Comparison of ENCODE assay signal across 10 mouse cellular contexts in genomic region chr13:46810098-46810497, GRCm38 (mm10).
DNase-seq lines count a peak whose midpoint lies in the region; ATAC-seq and TF ChIP-seq lines count a peak whose summit lies in the region.
"Had no signal": no experiment of that assay in that cellular context is flagged by ENCODE, and none has a peak within 500 bp of the region (broad histone marks: within the 10 kb centered on the region; RNA-seq: fewer than 3 reads in every experiment).

No protein-coding gene starts in this region.

- peak; percentile 76 for TF ChIP-seq CTCF in intestine, postnatal 0 days (IDR thresholded peaks at IDR 0.05; ENCODE audit: low read depth)
- TF ChIP-seq CTCF in cerebellum, adult 2 months (IDR thresholded peaks at IDR 0.05; ENCODE audit: borderline replicate concordance, insufficient read depth, low read depth, low read length) = peak; percentile 42; the same call in 1 of the 2 replicates

- no peak overlapping the region for H3K27ac ChIP-seq in intestine, postnatal 0 days (ENCODE audit: low read depth, low read length)
- H3K27ac ChIP-seq in intestine, embryonic 15.5 days = no peak overlapping the region
- no peak overlapping the region for H3K27ac ChIP-seq in cerebellum, adult 2 months (ENCODE audit: insufficient read depth, low read length)
- no peak overlapping the region for H3K27ac ChIP-seq in heart, embryonic 12.5 days (ENCODE audit: poor library complexity, severe bottlenecking)
- H3K27ac ChIP-seq in hindbrain, embryonic 16.5 days (ENCODE audit: low read depth, low read length) = no peak overlapping the region
- H3K27ac ChIP-seq: hindbrain, embryonic 15.5 days; neural tube, embryonic 12.5 days had no signal

- no peaks in the 10 kb centered on the region for H3K27me3 ChIP-seq in intestine, postnatal 0 days (replicated peaks; ENCODE audit: control insufficient read depth, insufficient read depth, low read length)
- no peaks in the 10 kb centered on the region for H3K27me3 ChIP-seq in intestine, embryonic 15.5 days (replicated peaks)
- H3K27me3 ChIP-seq in cerebellum, adult 2 months (ENCODE audit: control insufficient read depth, insufficient read depth, low read length) = no peaks in the 10 kb centered on the region
- no peaks in the 10 kb centered on the region for H3K27me3 ChIP-seq in heart, embryonic 12.5 days (replicated peaks)
- H3K27me3 ChIP-seq in hindbrain, embryonic 16.5 days (replicated peaks; ENCODE audit: control insufficient read depth, insufficient read depth, low read length) = no peaks in the 10 kb centered on the region
- H3K27me3 ChIP-seq: hindbrain, embryonic 15.5 days; neural tube, embryonic 12.5 days had no signal

- H3K4me3 ChIP-seq in intestine, postnatal 0 days (ENCODE audit: low read depth, low read length) = no peak overlapping the region
- no peak overlapping the region for H3K4me3 ChIP-seq in intestine, embryonic 15.5 days (replicated peaks)
- no peak overlapping the region for H3K4me3 ChIP-seq in cerebellum, adult 2 months (replicated peaks; ENCODE audit: insufficient read depth, low read depth, low read length)
- H3K4me3 ChIP-seq in heart, embryonic 12.5 days = no peak overlapping the region
- H3K4me3 ChIP-seq in hindbrain, embryonic 16.5 days (ENCODE audit: low read length) = no peak overlapping the region
- H3K4me3 ChIP-seq: hindbrain, embryonic 15.5 days; neural tube, embryonic 12.5 days had no signal

- no peak for ATAC-seq in intestine, postnatal 0 days
- no peak for ATAC-seq in intestine, embryonic 15.5 days
- ATAC-seq in heart, embryonic 12.5 days (ENCODE audit: insufficient number of reproducible peaks, low FRiP score) = 0 out of 2 replicates have a peak, but pooled peaks have one; percentile 12
- ATAC-seq in hindbrain, embryonic 16.5 days = no peak

- H3K9me3 ChIP-seq in intestine, postnatal 0 days (ENCODE audit: control insufficient read depth) = no peaks in the 10 kb centered on the region
- H3K9me3 ChIP-seq in intestine, embryonic 15.5 days = no peaks in the 10 kb centered on the region
- H3K9me3 ChIP-seq in heart, embryonic 12.5 days (replicated peaks) = no peaks in the 10 kb centered on the region
- H3K9me3 ChIP-seq in hindbrain, embryonic 16.5 days (ENCODE audit: control insufficient read depth, low read length) = peaks cover 4% of the 10 kb centered on the region
- H3K9me3 ChIP-seq: hindbrain, embryonic 15.5 days; neural tube, embryonic 12.5 days had no signal

- H3K36me3 ChIP-seq in intestine, postnatal 0 days (ENCODE audit: control insufficient read depth, insufficient read depth) = peaks cover 59% of the 10 kb centered on the region
- peaks cover 17% of the 10 kb centered on the region; the same call in 1 of the 2 replicates for H3K36me3 ChIP-seq in intestine, embryonic 15.5 days
- H3K36me3 ChIP-seq in heart, embryonic 12.5 days = peaks cover 88% of the 10 kb centered on the region
- peaks cover 12% of the 10 kb centered on the region for H3K36me3 ChIP-seq in hindbrain, embryonic 16.5 days (ENCODE audit: control insufficient read depth, insufficient read depth, low read length)

- no peaks in the 10 kb centered on the region for H3K4me1 ChIP-seq in intestine, postnatal 0 days (replicated peaks; ENCODE audit: control insufficient read depth, insufficient read depth, low read length)
- H3K4me1 ChIP-seq in intestine, embryonic 15.5 days (replicated peaks) = no peaks in the 10 kb centered on the region
- peaks cover 7% of the 10 kb centered on the region for H3K4me1 ChIP-seq in cerebellum, adult 2 months (ENCODE audit: control insufficient read depth, insufficient read depth, low read length)
- H3K4me1 ChIP-seq in heart, embryonic 12.5 days (replicated peaks) = peaks cover 13% of the 10 kb centered on the region
- no peaks in the 10 kb centered on the region for H3K4me1 ChIP-seq in hindbrain, embryonic 16.5 days (ENCODE audit: control insufficient read depth, insufficient read depth, low read depth, low read length)
- H3K4me1 ChIP-seq: hindbrain, embryonic 15.5 days; neural tube, embryonic 12.5 days had no signal

- WGBS in intestine, postnatal 0 days = 90% methylated on average over 12 of the region's 12 CpGs
- WGBS in intestine, embryonic 15.5 days = 91% methylated on average over 12 of the region's 12 CpGs
- 87% methylated on average over 12 of the region's 12 CpGs for WGBS in cerebellum, adult 2 months
- WGBS in heart, embryonic 12.5 days = 86% methylated on average over 12 of the region's 12 CpGs
- 93% methylated on average over 12 of the region's 12 CpGs for WGBS in hindbrain, embryonic 16.5 days

- no peak for TF ChIP-seq POLR2A in cerebellum, adult 2 months (IDR thresholded peaks at IDR 0.05; ENCODE audit: borderline replicate concordance, insufficient read depth, low read length)

- H3K4me2 ChIP-seq in intestine, postnatal 0 days (replicated peaks; ENCODE audit: low read depth) = no peak overlapping the region
- H3K4me2 ChIP-seq in intestine, embryonic 15.5 days (replicated peaks) = no peak overlapping the region
- no peak overlapping the region for H3K4me2 ChIP-seq in heart, embryonic 12.5 days
- H3K4me2 ChIP-seq in hindbrain, embryonic 16.5 days (ENCODE audit: low read length) = no peak overlapping the region
- H3K4me2 ChIP-seq: hindbrain, embryonic 15.5 days; neural tube, embryonic 12.5 days had no signal

- peak; percentile 54 for DNase-seq in urinary bladder, postnatal 14 days (ENCODE audit: low spot score)
- no peak for DNase-seq in urinary bladder, adult 2 months (ENCODE audit: low spot score)
- peak; percentile 41 to 47 for DNase-seq in cerebellum, adult 2 months
- DNase-seq in lung, postnatal 36 days = peak; percentile 65

- H3K9ac ChIP-seq in intestine, postnatal 0 days (ENCODE audit: low read depth, low read length) = no peak overlapping the region
- H3K9ac ChIP-seq in intestine, embryonic 15.5 days = no peak overlapping the region
- H3K9ac ChIP-seq in heart, embryonic 12.5 days = no peak overlapping the region
- H3K9ac ChIP-seq in hindbrain, embryonic 16.5 days (ENCODE audit: low read depth, low read length) = no peak overlapping the region
- H3K9ac ChIP-seq: hindbrain, embryonic 15.5 days; neural tube, embryonic 12.5 days had no signal
